Mouse (Mus musculus) kidney, postnatal 0 days (tissue): ENCODE measurements around the gene Hba-a2. TPM values are rescaled to one million over a fixed set of nuclear protein-coding genes. Genes with fewer than 3 reads are reported as not detected.
"Not testable (repeated sequence)": the region's sequence is repeated elsewhere in the genome, so short reads cannot be mapped to it uniquely, and the experiment has no call there.

Experiments used
- ATAC-seq: fragments of 200-750 bp; cut with Nextera tagmentation; replicated peaks from 2 replicates; pipeline ENCODE4 v1.8.0; 2017; ENCODE audit warnings: low read depth, moderate number of reproducible peaks, moderate TSS enrichment, moderate library complexity; ENCODE audit not compliant: low FRiP score
- DNase-seq: peaks from one replicate; pipeline ENCODE4 v3.0.0-alpha.2; 2016; ENCODE audit warnings: low spot score
- H3K27ac ChIP-seq: fragments of 300-500 bp; sonication (generic); 2 replicates; pipeline ENCODE4 v1.5.1; 2014; ENCODE audit warnings: mild to moderate bottlenecking
- H3K27me3 ChIP-seq: fragments of 300-500 bp; sonication (generic); 2 replicates; pipeline ENCODE4 v1.6.1; 2014; ENCODE audit warnings: low read length, mixed read lengths; ENCODE audit not compliant: insufficient read depth
- H3K36me3 ChIP-seq: fragments of 300-500 bp; sonication (generic); 2 replicates; pipeline ENCODE4 v1.6.1; 2014; ENCODE audit warnings: low read length, mixed read lengths; ENCODE audit not compliant: insufficient read depth
- H3K4me1 ChIP-seq: fragments of 300-500 bp; sonication (generic); replicated peaks from 2 replicates; pipeline ENCODE4 v1.6.1; 2014; ENCODE audit warnings: antibody characterized with exemption, low read length, mixed read lengths; ENCODE audit not compliant: insufficient read depth
- H3K4me2 ChIP-seq: fragments of 300-500 bp; sonication (generic); 2 replicates; pipeline ENCODE4 v1.6.1; 2014; ENCODE audit warnings: mild to moderate bottlenecking, low read length, moderate library complexity, mixed read lengths
- H3K4me3 ChIP-seq: fragments of 300-500 bp; sonication (generic); replicated peaks from 2 replicates; pipeline ENCODE4 v1.5.1; 2014; ENCODE audit warnings: low read depth, low read length
- H3K9ac ChIP-seq: fragments of 300-500 bp; sonication (generic); 2 replicates; pipeline ENCODE4 v1.6.1; 2014; ENCODE audit warnings: low read depth, low read length
- H3K9me3 ChIP-seq: fragments of 300-500 bp; sonication (generic); replicated peaks from 2 replicates; pipeline ENCODE4 v1.6.1; 2016; ENCODE audit warnings: low read length, inconsistent platforms, mixed read lengths
- CTCF ChIP-seq: IDR thresholded peaks from 2 replicates; pipeline ENCODE4 v1.5.1; 2016; ENCODE audit warnings: antibody characterized with exemption, low read depth, mild to moderate bottlenecking, moderate library complexity
- WGBS: fragments of 180-500 bp; shearing (Covaris S2); extraction: QIAGEN DNeasy Blood & Tissue Kit; methylation state at CpG from one replicate; pipeline ENCODE4 v1.1.7; 2014; 5-methylcytosine and 5-hydroxymethylcytosine counted together
- polyA plus RNA-seq: library from polyadenylated mRNA; unstranded; fragments of >200 nt; fragmentation: Nextera tagmentation; extraction: Ambion mirVana; gene quantifications from 2 replicates; pipeline ENCODE4 v1.2.1, GENCODE M21; 2015

The Hba-a2 gene
- 2,400 and 2,472 TPM in 2 replicates for polyA plus RNA-seq

GRCm38 (mm10) chr11:32296203-32296602 lies at the start of gene Hba-a2:
TSS of gene Hba-a2 (plus strand) at chr11:32296489.
- H3K4me1 ChIP-seq, H3K9ac ChIP-seq, H3K4me2 ChIP-seq, H3K27ac ChIP-seq, H3K27me3 ChIP-seq, H3K36me3 ChIP-seq, H3K9me3 ChIP-seq, DNase-seq, H3K4me3 ChIP-seq, ATAC-seq: not testable (repeated sequence)
- no CpG with 5 or more reads among the region's 4 CpGs for WGBS

- ATAC-seq: no peak
- peaks cover 12% of the 10 kb centered on the region for H3K4me1 ChIP-seq
- H3K27ac ChIP-seq: no peak overlapping the region
- H3K36me3 ChIP-seq: peaks cover 16% of the 10 kb centered on the region
- TF ChIP-seq CTCF: peak; percentile 55
- H3K4me2 ChIP-seq: no peak overlapping the region
- H3K9me3 ChIP-seq: no peaks in the 10 kb centered on the region
- no peaks in the 10 kb centered on the region for H3K27me3 ChIP-seq
- DNase-seq: no peak
- H3K4me3 ChIP-seq: no peak overlapping the region
- no peak overlapping the region for H3K9ac ChIP-seq
These were observed 49.2 kb upstream of the Hba-a2 start for GRCm38 (mm10) chr11:32247068-32247467.

GRCm38 (mm10) chr11:32248350-32248749 lies 47.9 kb upstream of the Hba-a2 start:
- Histone ChIP-seq H3K4me1 (peaks cover 10% of the 10 kb centered on the region), H3K9me3 (no peaks in the 10 kb centered on the region), H3K9ac (no peak overlapping the region), H3K27me3 (no peaks in the 10 kb centered on the region), H3K4me3 (no peak overlapping the region), H3K4me2 (no peak overlapping the region), H3K27ac (no peak overlapping the region), H3K36me3 (peaks cover 17% of the 10 kb centered on the region)
- no peak for DNase-seq
- ATAC-seq: no peak
- WGBS: 68% methylated on average over 3 of the region's 3 CpGs
- TF ChIP-seq CTCF: no peak

- no peaks in the 10 kb centered on the region for H3K9me3 ChIP-seq
- peaks cover 30% of the 10 kb centered on the region for H3K36me3 ChIP-seq
- no peak overlapping the region for H3K4me2 ChIP-seq
- WGBS: 81% methylated on average over 8 of the region's 8 CpGs
- no peak overlapping the region for H3K27ac ChIP-seq
- no peak for TF ChIP-seq CTCF
- no peaks in the 10 kb centered on the region for H3K27me3 ChIP-seq
- H3K9ac ChIP-seq: no peak overlapping the region
- no peak overlapping the region for H3K4me3 ChIP-seq
- DNase-seq (no peak), ATAC-seq (no peak)
- H3K4me1 ChIP-seq: no peaks in the 10 kb centered on the region
These were observed 45.2 kb upstream of the Hba-a2 start for GRCm38 (mm10) chr11:32250880-32251763.

- WGBS: 88% methylated on average over 1 of the region's 1 CpGs
- ATAC-seq: no peak
- Histone ChIP-seq H3K27me3 (no peaks in the 10 kb centered on the region), H3K4me1 (no peaks in the 10 kb centered on the region), H3K4me2 (no peak overlapping the region), H3K9me3 (no peaks in the 10 kb centered on the region), H3K4me3 (no peak overlapping the region), H3K36me3 (peaks cover 30% of the 10 kb centered on the region), H3K27ac (no peak overlapping the region), H3K9ac (no peak overlapping the region)
- TF ChIP-seq CTCF: no peak
- DNase-seq: no peak
These were observed 43.2 kb upstream of the Hba-a2 start for GRCm38 (mm10) chr11:32253121-32253520.

GRCm38 (mm10) chr11:32256146-32256545 lies 40.1 kb upstream of the Hba-a2 start:
- ATAC-seq: no peak
- Histone ChIP-seq H3K4me3 (no peak overlapping the region), H3K27ac (no peak overlapping the region), H3K9ac (no peak overlapping the region), H3K27me3 (no peaks in the 10 kb centered on the region), H3K4me2 (no peak overlapping the region), H3K9me3 (no peaks in the 10 kb centered on the region), H3K4me1 (no peaks in the 10 kb centered on the region), H3K36me3 (peaks cover 25% of the 10 kb centered on the region; the same call in 1 of the 2 replicates)
- no peak for TF ChIP-seq CTCF
- WGBS: 94% methylated on average over 1 of the region's 1 CpGs
- no peak for DNase-seq

GRCm38 (mm10) chr11:32256566-32256965 lies 39.7 kb upstream of the Hba-a2 start:
- no peak for DNase-seq
- no peak for TF ChIP-seq CTCF
- Histone ChIP-seq H3K9ac (no peak overlapping the region), H3K27me3 (no peaks in the 10 kb centered on the region), H3K4me1 (no peaks in the 10 kb centered on the region), H3K27ac (no peak overlapping the region), H3K36me3 (peaks cover 24% of the 10 kb centered on the region; the same call in 1 of the 2 replicates), H3K4me3 (no peak overlapping the region), H3K9me3 (no peaks in the 10 kb centered on the region), H3K4me2 (no peak overlapping the region)
- ATAC-seq: no peak
- 91% methylated on average over 3 of the region's 3 CpGs for WGBS
